Mouse (Mus musculus) urinary bladder, adult 18-20 months (tissue): ENCODE measurements at regions not wholly inside any gene's neighbourhood (a gene's known extent, or its start where the extent isn't known, plus 50 kb on each side); places are given as distances from the start of the nearest gene placed in this dataset.

Experiments used
- DNase-seq, 2 experiments: peaks; one replicate each; pipeline ENCODE4 v3.0.0; 2022; ENCODE audit warnings: low spot score in 2 of 2, mixed read lengths in 2 of 2

- DNase-seq, result peak in 1 of 2 experiments; percentile 20
These were observed 175.8 kb downstream of the Tmx1 start for GRCm38 (mm10) chr12:70628384-70629365.

DNA sequence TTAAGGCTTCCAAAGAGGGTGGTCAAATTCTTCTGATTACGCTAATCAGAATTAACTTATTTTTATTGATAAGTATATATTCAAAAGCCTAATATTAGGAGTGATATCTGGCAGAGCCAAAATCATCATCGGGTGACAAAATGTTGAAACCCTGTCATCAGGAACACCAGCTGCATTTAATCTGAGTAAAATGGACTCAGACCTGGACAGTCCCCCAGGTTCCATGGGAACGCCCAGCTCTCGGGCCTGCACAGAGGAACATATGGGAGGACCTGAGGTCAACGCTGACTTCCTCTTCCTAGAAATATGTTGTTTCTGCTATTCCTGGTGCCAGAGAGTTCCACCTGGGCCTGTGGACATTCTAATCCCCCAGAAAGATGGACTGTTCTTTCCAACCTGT is 176.5 kb downstream of the Tmx1 start:
- no peak for DNase-seq

DNA sequence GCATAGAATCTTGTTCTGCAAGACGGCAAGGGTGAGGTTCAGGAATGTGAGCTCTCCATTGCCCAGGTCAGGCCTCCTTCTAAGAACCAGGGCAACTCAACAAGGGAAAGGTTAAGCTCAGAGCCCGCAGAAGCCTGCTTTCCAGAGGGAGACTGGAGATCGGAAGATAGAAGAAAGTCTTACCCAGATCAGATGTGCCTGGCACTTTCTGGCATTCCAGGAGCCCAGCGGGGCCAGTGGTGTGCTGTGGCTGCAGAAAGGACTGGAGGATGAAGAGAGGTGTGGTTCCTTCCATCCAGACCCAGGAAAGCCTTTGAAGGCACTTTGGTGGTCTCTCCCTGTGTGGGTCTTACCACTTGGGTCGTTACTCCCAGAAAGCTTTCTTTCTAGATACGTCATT is 178.4 kb downstream of the Tmx1 start:
- no peak for DNase-seq

- DNase-seq, result no peak
These were observed 180.3 kb downstream of the Tmx1 start for GRCm38 (mm10) chr12:70633194-70633593.

DNA sequence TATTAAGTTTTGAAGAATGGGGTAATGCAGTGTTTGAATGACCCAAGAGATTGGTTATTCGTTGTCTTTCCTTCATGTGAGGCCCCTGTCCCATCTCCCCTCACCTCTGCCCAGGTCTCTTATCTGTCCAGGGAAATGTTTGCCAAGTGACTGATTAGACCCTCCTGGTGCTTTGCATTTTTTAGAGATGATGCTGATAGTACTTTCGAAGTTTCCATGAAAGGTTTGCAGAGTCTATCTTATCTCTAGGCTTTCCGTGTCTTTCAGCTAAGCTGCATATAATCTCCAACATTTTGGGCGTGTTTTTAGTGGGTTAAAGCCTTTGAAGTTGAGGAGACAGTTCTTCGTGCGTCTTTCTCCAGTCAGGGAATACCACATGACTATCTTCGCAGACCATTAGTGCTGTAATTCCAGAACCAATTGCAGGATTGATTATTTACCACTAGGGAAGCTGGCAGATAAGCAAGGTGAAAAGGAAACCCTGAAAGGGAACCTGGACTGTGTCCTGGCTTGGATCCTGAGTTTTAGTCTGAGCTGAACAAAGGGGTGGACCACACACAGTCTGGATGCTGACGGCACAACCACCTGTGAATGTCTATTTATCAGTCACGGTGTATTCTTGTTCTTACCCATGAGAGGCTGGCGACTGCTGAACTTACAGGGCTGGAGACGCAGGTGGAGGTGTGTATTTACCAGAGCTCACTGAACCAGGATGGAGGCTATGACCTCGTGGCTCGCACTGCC is 180.9 kb downstream of the Tmx1 start:
- no peak for DNase-seq

DNA sequence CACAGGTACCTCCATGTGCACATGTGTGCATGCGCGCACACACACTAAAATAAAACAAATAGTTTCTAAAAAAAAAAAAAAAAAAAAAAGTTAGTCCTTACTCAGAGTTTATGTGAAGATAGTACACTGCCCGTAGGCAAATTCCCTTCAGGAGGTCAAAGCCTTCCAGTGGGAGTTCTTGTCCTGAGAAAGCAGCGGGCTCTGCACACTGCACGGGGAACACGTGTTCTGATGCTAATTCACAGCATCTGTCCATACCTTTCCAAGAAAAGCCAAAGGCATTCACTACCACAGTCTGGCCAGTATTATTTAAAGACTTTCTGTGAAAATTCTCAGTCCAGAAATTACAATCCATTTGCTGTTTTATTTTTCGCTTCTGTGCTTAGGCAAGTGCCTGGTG is 183.1 kb downstream of the Tmx1 start:
- DNase-seq, result no peak

DNA sequence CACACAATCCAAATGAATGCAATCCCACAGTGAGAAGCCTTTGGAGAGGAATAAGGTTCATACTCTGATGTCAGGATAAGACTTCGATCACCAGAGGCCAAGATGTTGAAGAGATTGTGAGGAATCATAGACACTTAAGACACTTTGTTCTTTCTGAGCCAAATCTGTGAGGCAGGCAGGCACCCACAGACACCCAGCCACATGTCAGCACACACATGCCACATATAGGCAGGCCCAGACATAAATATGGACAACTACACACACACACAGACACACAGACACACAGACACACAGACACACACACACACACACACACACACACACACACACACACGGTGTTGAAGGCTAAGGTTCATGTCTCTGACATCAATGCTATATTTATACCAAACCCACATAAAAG is 185.1 kb upstream of the Frmd6 start:
- no peak for DNase-seq

- no peak for DNase-seq
These were observed 180.4 kb upstream of the Frmd6 start for GRCm38 (mm10) chr12:70644910-70645309.

DNA sequence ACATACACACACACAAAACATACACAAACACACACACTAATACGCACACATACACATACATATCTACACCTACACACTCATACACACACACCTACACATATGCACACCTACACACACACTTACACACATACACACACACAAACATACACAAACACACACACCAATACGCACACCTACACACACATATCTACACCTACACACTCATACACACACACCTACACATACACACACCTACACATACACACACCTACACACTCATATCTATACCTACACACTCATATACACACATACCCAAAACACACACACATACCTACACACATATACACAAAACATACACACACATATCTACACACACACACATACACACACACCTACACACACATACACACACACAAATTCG is 179.9 kb upstream of the Frmd6 start:
- no peak for DNase-seq

- DNase-seq, result no peak
These were observed 177.8 kb upstream of the Frmd6 start for GRCm38 (mm10) chr12:70647516-70647915.

DNA sequence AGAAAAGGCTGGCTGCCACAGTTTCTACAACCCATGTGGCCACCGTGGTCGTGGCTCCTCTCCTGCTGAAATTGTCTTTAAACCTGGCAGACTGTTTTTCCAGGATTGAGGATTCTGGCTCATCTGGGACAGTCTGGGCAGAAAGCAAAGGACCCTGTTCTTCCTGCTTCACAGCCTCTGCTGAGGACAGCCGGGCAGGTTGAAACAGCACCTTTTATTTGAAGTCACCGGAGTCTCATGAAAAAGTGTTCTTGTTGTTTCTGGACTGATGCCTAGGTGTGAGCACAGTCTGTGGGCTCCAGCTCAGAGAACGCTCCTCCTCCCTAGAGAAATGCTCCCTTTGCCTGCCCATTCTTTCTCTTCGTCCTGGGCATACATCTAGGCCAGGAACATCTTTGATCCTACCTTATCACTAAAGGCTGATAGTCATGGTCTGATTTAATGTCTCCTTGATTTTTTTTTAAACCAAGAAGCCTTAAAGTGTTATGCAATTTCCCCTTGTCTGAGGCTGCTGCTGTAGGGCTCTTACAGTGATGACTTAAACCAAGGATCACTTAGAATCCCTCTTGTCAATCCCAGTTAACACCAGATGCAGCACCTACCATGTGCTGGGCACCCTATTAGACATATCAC is 177.0 kb upstream of the Frmd6 start:
- peak in 1 of 2 experiments; percentile 67 for DNase-seq

- DNase-seq, result no peak
These were observed 176.5 kb upstream of the Frmd6 start for GRCm38 (mm10) chr12:70648812-70649188.

DNA sequence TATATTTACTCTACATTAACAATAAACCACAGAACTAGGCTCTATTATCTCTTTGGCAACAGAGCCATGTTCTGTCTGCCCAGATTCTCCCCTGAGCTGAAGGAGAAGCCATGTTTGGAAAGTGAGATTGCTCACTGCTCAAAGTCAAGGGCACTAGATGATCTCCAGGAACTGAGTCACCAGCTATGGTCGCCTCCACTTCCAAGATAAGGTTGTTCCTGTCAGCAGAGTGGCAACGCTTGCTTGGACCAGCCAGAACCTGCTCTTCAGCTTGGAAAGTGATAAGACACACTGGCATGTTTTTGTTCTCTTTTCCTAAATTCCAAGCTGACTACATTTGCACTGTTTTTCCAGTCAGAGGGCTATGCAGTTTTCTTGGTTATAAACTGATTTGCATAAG is 175.6 kb upstream of the Frmd6 start:
- DNase-seq, result no peak

- DNase-seq, result no peak
These were observed 174.8 kb upstream of the Frmd6 start for GRCm38 (mm10) chr12:70650470-70650869.

DNA sequence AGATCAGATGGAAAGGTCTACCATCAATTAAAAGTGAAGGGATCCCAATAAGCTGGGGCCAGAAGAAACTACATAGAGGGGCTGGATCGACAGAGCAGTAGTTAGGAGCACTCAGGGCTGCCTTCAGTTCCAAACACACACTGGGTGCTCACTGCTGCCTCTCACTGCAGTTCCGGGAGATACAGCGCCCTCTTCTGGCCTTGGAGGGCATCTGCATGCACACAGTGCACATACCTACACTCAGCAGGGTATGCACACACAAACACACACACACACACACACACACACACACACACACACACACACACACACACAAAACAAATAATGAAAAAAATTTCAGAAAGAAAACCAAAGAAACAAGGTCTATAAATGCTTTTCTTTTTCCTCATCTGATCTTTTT is 172.6 kb upstream of the Frmd6 start:
- DNase-seq, result no peak

GRCm38 (mm10) chr12:70653971-70654370 is 171.3 kb upstream of the Frmd6 start:
- no peak for DNase-seq

DNA sequence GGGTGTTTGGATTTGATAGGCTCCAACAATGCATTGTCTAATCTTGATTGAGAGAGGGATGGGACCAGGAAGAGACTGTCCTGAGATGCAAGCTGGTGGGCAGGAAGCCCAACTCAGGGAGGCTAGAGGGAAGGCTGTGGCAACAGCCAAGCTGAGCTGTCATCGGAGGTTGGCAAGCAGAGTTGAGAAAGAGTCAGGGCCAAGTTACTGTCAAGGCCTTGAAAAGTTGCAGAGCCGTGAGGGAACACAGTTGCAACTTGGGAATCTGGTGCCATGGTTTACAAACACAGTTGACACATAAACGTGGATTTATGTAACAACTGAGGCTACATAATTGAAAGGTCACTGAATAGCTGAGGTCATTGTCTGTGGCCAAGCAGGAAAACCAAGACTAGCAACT is 170.8 kb upstream of the Frmd6 start:
- peak in 1 of 2 experiments; percentile 69 for DNase-seq

DNA sequence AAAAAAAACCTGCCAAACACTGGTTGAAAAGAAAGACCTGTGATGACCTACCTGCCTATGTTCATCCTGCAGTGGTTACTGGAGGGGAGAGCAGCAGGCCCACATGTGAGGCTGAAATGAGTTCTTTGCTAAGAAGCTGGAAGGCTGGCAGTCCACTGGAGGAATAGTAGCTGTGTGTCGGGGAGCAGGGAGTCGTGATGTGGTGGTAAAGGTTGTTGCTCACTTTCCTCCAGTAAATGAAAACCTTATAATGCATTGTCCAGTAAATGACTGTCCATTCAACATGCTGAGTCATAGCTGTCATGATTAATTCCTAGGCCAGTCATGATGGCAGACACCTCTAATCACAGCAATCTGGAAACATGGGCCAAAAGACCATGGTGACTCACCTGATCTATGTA is 169.9 kb upstream of the Frmd6 start:
- no peak for DNase-seq

DNA sequence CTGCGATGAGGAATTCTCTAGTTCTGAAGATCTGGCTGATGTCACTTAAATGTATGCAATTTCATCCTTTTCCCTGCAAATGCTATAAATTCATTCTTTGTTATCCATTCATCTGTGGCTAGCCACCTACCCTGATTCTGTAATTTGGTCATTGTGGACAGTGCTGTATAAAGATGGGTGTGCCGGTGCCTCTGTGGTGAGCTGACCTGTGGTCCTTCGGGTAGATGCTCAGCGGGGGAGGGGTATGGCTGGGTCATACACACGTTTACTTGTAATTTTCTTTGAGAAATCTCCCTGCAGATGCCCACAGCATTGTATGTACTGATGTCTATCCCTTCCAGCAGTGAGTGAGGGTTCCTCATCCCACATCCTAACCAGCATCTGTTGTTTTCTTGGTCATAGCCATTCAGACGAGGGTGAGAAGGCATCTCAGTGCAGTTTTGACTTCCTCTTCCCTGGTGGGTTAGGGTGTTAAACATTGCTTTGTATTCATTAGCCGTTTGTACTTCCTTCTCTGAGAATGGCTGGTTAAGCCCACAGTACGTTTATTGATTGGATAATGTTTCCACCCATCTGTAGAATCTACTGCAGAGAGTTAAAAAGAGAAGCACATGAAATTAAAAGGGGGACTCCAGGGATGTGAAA is 169.3 kb upstream of the Frmd6 start:
- DNase-seq, result no peak

DNA sequence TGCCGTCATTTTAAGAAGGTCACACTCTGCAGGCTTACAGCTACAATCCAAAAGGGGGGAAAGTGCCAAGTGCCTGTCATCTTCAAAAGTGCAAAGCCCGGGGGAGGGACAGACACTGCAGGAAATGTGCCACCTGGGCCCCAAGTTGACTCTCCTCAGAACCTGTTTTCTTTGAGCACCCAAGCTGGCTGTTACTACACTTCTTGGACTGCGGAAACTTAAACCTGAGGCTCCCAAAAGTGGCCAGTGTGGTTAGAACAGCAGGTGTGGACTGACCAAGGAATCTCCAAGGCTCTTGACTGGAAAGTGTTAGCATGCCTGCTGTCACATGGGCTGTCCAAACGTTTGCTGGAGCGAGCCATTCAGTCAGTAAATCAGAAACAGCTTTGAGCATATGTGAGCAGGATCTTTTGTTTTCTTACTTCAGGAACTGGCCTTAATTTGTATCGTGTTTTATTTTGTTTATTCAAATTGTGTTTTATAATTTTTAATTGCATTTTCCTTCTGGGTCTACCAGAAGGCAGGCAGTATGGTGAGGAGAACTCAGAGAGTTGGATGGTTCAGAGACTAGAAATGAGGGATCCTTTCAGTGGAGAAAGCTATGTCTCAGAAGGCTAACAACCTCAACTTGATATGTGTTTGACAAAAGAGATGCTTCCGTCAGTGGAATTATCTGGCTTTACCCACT is 168.4 kb upstream of the Frmd6 start:
- no peak for DNase-seq

GRCm38 (mm10) chr12:70657493-70657810 is 167.9 kb upstream of the Frmd6 start:
- DNase-seq, result no peak

GRCm38 (mm10) chr12:70658106-70658505 is 167.2 kb upstream of the Frmd6 start:
- DNase-seq, result no peak
